Mouse (Mus musculus) hindbrain, embryonic 13.5 days (tissue): ENCODE results near the gene Maml2. TPM values are rescaled to one million over a fixed set of nuclear protein-coding genes. Genes with fewer than 3 reads are reported as not detected.

Experiments used
- ATAC-seq: fragments of 200-750 bp; cut with Nextera tagmentation; 2 replicates; pipeline ENCODE4 v1.8.0; 2017; ENCODE audit warnings: moderate TSS enrichment; ENCODE audit not compliant: low FRiP score
- H3K27ac ChIP-seq: fragments of 300-500 bp; sonication (generic); 2 replicates; pipeline ENCODE4 v1.5.1; 2015; ENCODE audit warnings: inconsistent platforms, mild to moderate bottlenecking, moderate library complexity
- H3K27me3 ChIP-seq: fragments of 300-500 bp; sonication (generic); 2 replicates; pipeline ENCODE4 v1.6.1; 2015; ENCODE audit warnings: mild to moderate bottlenecking, inconsistent platforms
- H3K36me3 ChIP-seq: fragments of 300-500 bp; sonication (generic); 2 replicates; pipeline ENCODE4 v1.6.1; 2015; ENCODE audit warnings: mild to moderate bottlenecking, inconsistent platforms
- H3K4me1 ChIP-seq: fragments of 300-500 bp; sonication (generic); replicated peaks from 2 replicates; pipeline ENCODE4 v1.6.1; 2015; ENCODE audit warnings: inconsistent platforms
- H3K4me2 ChIP-seq: fragments of 300-500 bp; sonication (generic); 2 replicates; pipeline ENCODE4 v1.6.1; 2015; ENCODE audit warnings: inconsistent platforms, mild to moderate bottlenecking, moderate library complexity
- H3K4me3 ChIP-seq: fragments of 300-500 bp; sonication (generic); 2 replicates; pipeline ENCODE4 v1.5.1; 2015; ENCODE audit warnings: mild to moderate bottlenecking, inconsistent platforms
- H3K9ac ChIP-seq: fragments of 300-500 bp; sonication (generic); 2 replicates; pipeline ENCODE4 v1.6.1; 2015; ENCODE audit warnings: mild to moderate bottlenecking, inconsistent platforms
- H3K9me3 ChIP-seq: fragments of 300-500 bp; sonication (generic); 2 replicates; pipeline ENCODE4 v1.6.1; 2016; ENCODE audit warnings: inconsistent platforms
- WGBS: fragments of 180-500 bp; shearing (Covaris S2); methylation state at CpG from one replicate; pipeline ENCODE4 v1.1.7; 2015; 5-methylcytosine and 5-hydroxymethylcytosine counted together
- polyA plus RNA-seq: library from polyadenylated mRNA; unstranded; fragments of >200 nt; fragmentation: Nextera tagmentation; extraction: Ambion mirVana; gene quantifications from 2 replicates; pipeline ENCODE4 v1.2.1, GENCODE M21; 2015

Gene Maml2
- polyA plus RNA-seq, 1 experiment from 2014 or later: 11.4 TPM

GRCm38 (mm10) chr9:13300041-13300441 lies 2.3 kb downstream of the Maml2 start:
- Histone ChIP-seq H3K9ac (peak overlapping the region; percentile 82), H3K9me3 (no peaks in the 10 kb centered on the region), H3K27ac (peak overlapping the region; percentile 30), H3K4me3 (peak overlapping the region; percentile 66), H3K4me1 (peaks cover 77% of the 10 kb centered on the region), H3K36me3 (no peaks in the 10 kb centered on the region), H3K4me2 (peak overlapping the region; percentile 94), H3K27me3 (no peaks in the 10 kb centered on the region)
- ATAC-seq: no peak
- 39% methylated on average over 3 of the region's 3 CpGs for WGBS

GRCm38 (mm10) chr9:13300891-13301782 lies 3.4 kb downstream of the Maml2 start:
- no peaks in the 10 kb centered on the region for H3K9me3 ChIP-seq
- peaks cover 76% of the 10 kb centered on the region for H3K4me1 ChIP-seq
- 51% methylated on average over 9 of the region's 9 CpGs for WGBS
- H3K9ac ChIP-seq: no peak overlapping the region
- peak overlapping the region; percentile 94 for H3K4me2 ChIP-seq
- no peak for ATAC-seq
- peak overlapping the region; percentile 30; the same call in 1 of the 2 replicates for H3K27ac ChIP-seq
- peak overlapping the region; percentile 66 for H3K4me3 ChIP-seq
- H3K36me3 ChIP-seq: no peaks in the 10 kb centered on the region
- H3K27me3 ChIP-seq: no peaks in the 10 kb centered on the region

GRCm38 (mm10) chr9:13302183-13302825 lies 4.5 kb downstream of the Maml2 start:
- peaks cover 81% of the 10 kb centered on the region for H3K4me1 ChIP-seq
- 0 out of 2 replicates have a peak overlapping the region, but pooled peaks have one; percentile 64 for H3K27ac ChIP-seq
- H3K9me3 ChIP-seq: no peaks in the 10 kb centered on the region
- no peak for ATAC-seq
- H3K4me3 ChIP-seq: peak overlapping the region; percentile 2; the same call in 1 of the 2 replicates
- peak overlapping the region; percentile 94 for H3K4me2 ChIP-seq
- no peak overlapping the region for H3K9ac ChIP-seq
- no peaks in the 10 kb centered on the region for H3K27me3 ChIP-seq
- H3K36me3 ChIP-seq: no peaks in the 10 kb centered on the region
- 36% methylated on average over 6 of the region's 6 CpGs for WGBS

- WGBS: 19% methylated on average over 5 of the region's 5 CpGs
- H3K27me3 ChIP-seq: no peaks in the 10 kb centered on the region
- H3K4me2 ChIP-seq: no peak overlapping the region; the same call in 1 of the 2 replicates
- no peak for ATAC-seq
- no peak overlapping the region; the same call in 1 of the 2 replicates for H3K9ac ChIP-seq
- H3K36me3 ChIP-seq: no peaks in the 10 kb centered on the region
- H3K9me3 ChIP-seq: no peaks in the 10 kb centered on the region
- H3K4me1 ChIP-seq: peaks cover 82% of the 10 kb centered on the region
- peak overlapping the region; percentile 64 for H3K27ac ChIP-seq
- H3K4me3 ChIP-seq: no peak overlapping the region
These were observed 5.5 kb downstream of the Maml2 start for GRCm38 (mm10) chr9:13303099-13303771.

GRCm38 (mm10) chr9:13303976-13304375 lies 6.2 kb downstream of the Maml2 start:
- Histone ChIP-seq H3K4me3 (no peak overlapping the region), H3K27ac (peak overlapping the region; percentile 64), H3K36me3 (no peaks in the 10 kb centered on the region), H3K4me1 (peaks cover 82% of the 10 kb centered on the region), H3K4me2 (no peak overlapping the region), H3K9ac (no peak overlapping the region; the same call in 1 of the 2 replicates), H3K9me3 (no peaks in the 10 kb centered on the region), H3K27me3 (no peaks in the 10 kb centered on the region)
- ATAC-seq: 0 out of 2 replicates have a peak, but pooled peaks have one; percentile 22
- 23% methylated on average over 6 of the region's 6 CpGs for WGBS

- Histone ChIP-seq H3K27me3 (no peaks in the 10 kb centered on the region), H3K27ac (no peak overlapping the region), H3K4me3 (no peak overlapping the region), H3K4me2 (no peak overlapping the region), H3K9ac (no peak overlapping the region), H3K4me1 (peaks cover 78% of the 10 kb centered on the region), H3K36me3 (no peaks in the 10 kb centered on the region), H3K9me3 (no peaks in the 10 kb centered on the region)
- 85% methylated on average over 3 of the region's 3 CpGs for WGBS
- no peak for ATAC-seq
These were observed 8.7 kb downstream of the Maml2 start for GRCm38 (mm10) chr9:13306471-13306870.

GRCm38 (mm10) chr9:13307226-13307625 lies 9.5 kb downstream of the Maml2 start:
- H3K27me3 ChIP-seq: no peaks in the 10 kb centered on the region
- H3K4me1 ChIP-seq: peaks cover 70% of the 10 kb centered on the region
- no peaks in the 10 kb centered on the region for H3K9me3 ChIP-seq
- H3K27ac ChIP-seq: peak overlapping the region; percentile 55
- H3K9ac ChIP-seq: no peak overlapping the region
- H3K4me2 ChIP-seq: no peak overlapping the region
- H3K4me3 ChIP-seq: no peak overlapping the region
- no peak for ATAC-seq
- WGBS: 36% methylated on average over 4 of the region's 4 CpGs
- H3K36me3 ChIP-seq: no peaks in the 10 kb centered on the region

GRCm38 (mm10) chr9:13308718-13309117 lies 11.0 kb downstream of the Maml2 start:
- no peak overlapping the region for H3K4me3 ChIP-seq
- 56% methylated on average over 8 of the region's 8 CpGs for WGBS
- no peak overlapping the region for H3K9ac ChIP-seq
- H3K36me3 ChIP-seq: no peaks in the 10 kb centered on the region
- no peak for ATAC-seq
- peaks cover 59% of the 10 kb centered on the region for H3K4me1 ChIP-seq
- H3K4me2 ChIP-seq: no peak overlapping the region
- no peaks in the 10 kb centered on the region for H3K27me3 ChIP-seq
- H3K27ac ChIP-seq: 0 out of 2 replicates have a peak overlapping the region, but pooled peaks have one; percentile 6
- H3K9me3 ChIP-seq: no peaks in the 10 kb centered on the region

GRCm38 (mm10) chr9:13309807-13310206 lies 12.1 kb downstream of the Maml2 start:
- no peak overlapping the region for H3K4me3 ChIP-seq
- no peak overlapping the region for H3K4me2 ChIP-seq
- no peaks in the 10 kb centered on the region for H3K27me3 ChIP-seq
- no peak; the same call in 1 of the 2 replicates for ATAC-seq
- H3K4me1 ChIP-seq: peaks cover 50% of the 10 kb centered on the region
- peak overlapping the region; percentile 53 for H3K27ac ChIP-seq
- H3K9ac ChIP-seq: 0 out of 2 replicates have a peak overlapping the region, but pooled peaks have one; percentile 36
- H3K9me3 ChIP-seq: no peaks in the 10 kb centered on the region
- 55% methylated on average over 7 of the region's 7 CpGs for WGBS
- no peaks in the 10 kb centered on the region for H3K36me3 ChIP-seq

GRCm38 (mm10) chr9:13310236-13310635 lies 12.5 kb downstream of the Maml2 start:
- H3K9ac ChIP-seq: 0 out of 2 replicates have a peak overlapping the region, but pooled peaks have one; percentile 36
- H3K36me3 ChIP-seq: no peaks in the 10 kb centered on the region
- no peak for ATAC-seq
- H3K4me2 ChIP-seq: no peak overlapping the region
- peak overlapping the region; percentile 53 for H3K27ac ChIP-seq
- WGBS: 27% methylated on average over 3 of the region's 3 CpGs
- no peaks in the 10 kb centered on the region for H3K27me3 ChIP-seq
- H3K9me3 ChIP-seq: no peaks in the 10 kb centered on the region
- H3K4me3 ChIP-seq: no peak overlapping the region
- H3K4me1 ChIP-seq: peaks cover 50% of the 10 kb centered on the region

GRCm38 (mm10) chr9:13311094-13311493 lies 13.3 kb downstream of the Maml2 start:
- Histone ChIP-seq H3K27ac (no peak overlapping the region), H3K27me3 (no peaks in the 10 kb centered on the region), H3K9ac (no peak overlapping the region), H3K4me3 (no peak overlapping the region), H3K9me3 (no peaks in the 10 kb centered on the region), H3K36me3 (no peaks in the 10 kb centered on the region), H3K4me1 (peaks cover 50% of the 10 kb centered on the region), H3K4me2 (no peak overlapping the region)
- WGBS: 21% methylated on average over 2 of the region's 2 CpGs
- no peak for ATAC-seq

- no peak for ATAC-seq
- Histone ChIP-seq H3K27ac (no peak overlapping the region), H3K9ac (no peak overlapping the region), H3K36me3 (no peaks in the 10 kb centered on the region), H3K9me3 (no peaks in the 10 kb centered on the region), H3K4me1 (peaks cover 24% of the 10 kb centered on the region), H3K27me3 (no peaks in the 10 kb centered on the region), H3K4me3 (no peak overlapping the region), H3K4me2 (no peak overlapping the region)
- WGBS: 93% methylated on average over 2 of the region's 2 CpGs
These were observed 16.2 kb downstream of the Maml2 start for GRCm38 (mm10) chr9:13313923-13314322.
